Mouse (Mus musculus) thymus, adult 2 months (tissue): ENCODE measurements around the gene Eps8.

Experiments used
- CTCF ChIP-seq: fragments of 200-500 bp; IDR thresholded peaks from 2 replicates; pipeline ENCODE4 v1.5.1; 2012; ENCODE audit warnings: mild to moderate bottlenecking, control low read depth, low read length, moderate library complexity, borderline replicate concordance; ENCODE audit not compliant: control insufficient read depth, poor library complexity, insufficient read depth; ENCODE audit errors: extremely low read depth
- POLR2A ChIP-seq: fragments of 200-500 bp; IDR thresholded peaks from 2 replicates; pipeline ENCODE4 v1.6.1; 2012; ENCODE audit warnings: mild to moderate bottlenecking, low read length, control low read depth, moderate library complexity; ENCODE audit not compliant: control insufficient read depth, poor library complexity, insufficient read depth; ENCODE audit errors: extremely low read depth

DNA sequence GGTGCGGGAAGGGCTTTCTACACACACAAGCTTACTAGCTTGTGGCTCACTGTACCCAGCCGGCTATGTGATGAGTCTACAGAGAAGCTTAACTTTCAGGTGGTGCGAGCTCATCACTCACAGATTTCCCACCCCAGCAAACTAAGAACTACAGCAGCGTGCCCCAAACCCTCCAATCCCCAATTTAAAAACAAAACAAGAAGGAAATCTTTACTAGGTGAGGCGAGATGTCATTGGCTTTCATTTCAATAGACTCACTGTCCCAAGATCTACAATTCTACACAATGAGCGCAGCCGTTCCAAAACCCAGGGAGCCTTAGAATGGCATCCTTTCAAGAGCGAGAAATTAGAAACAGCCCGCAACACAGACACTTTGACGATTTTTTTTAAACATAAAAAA, 7.0 kb downstream of the Eps8 start:
- TF ChIP-seq POLR2A (no peak), CTCF (no peak)
